Mouse (Mus musculus) cerebellum, adult 2 months (tissue): ENCODE measurements at regions not wholly inside any gene's neighbourhood (a gene's known extent, or its start where the extent isn't known, plus 50 kb on each side); places are given as distances from the start of the nearest gene placed in this dataset.

Experiments used
- CTCF ChIP-seq: fragments of 200-500 bp; IDR thresholded peaks from 2 replicates; pipeline ENCODE4 v1.5.1; 2011; ENCODE audit warnings: low read depth, mild to moderate bottlenecking, control low read depth, low read length, moderate library complexity, borderline replicate concordance; ENCODE audit not compliant: insufficient read depth
- POLR2A ChIP-seq: fragments of 200-500 bp; IDR thresholded peaks from 2 replicates; pipeline ENCODE4 v1.6.1; 2011; ENCODE audit warnings: low read length, control low read depth, borderline replicate concordance; ENCODE audit not compliant: insufficient read depth

- TF ChIP-seq POLR2A, result no peak
- TF ChIP-seq CTCF, result no peak
Observed at GRCm38 (mm10) chr15:68440636-68441035, 1939.9 kb upstream of the Lrrc6 start.
